Mouse (Mus musculus) forebrain, postnatal 0 days (tissue): ENCODE measurements at regions not wholly inside any gene's neighbourhood (a gene's known extent, or its start where the extent isn't known, plus 50 kb on each side); places are given as distances from the start of the nearest gene placed in this dataset.
A peak's percentile ranks its signal among the peaks of the same experiment; 100 is the strongest.

Source experiments
- ATAC-seq: fragments of 200-750 bp; cut with Nextera tagmentation; 2 replicates; pipeline ENCODE4 v1.8.0; 2017; ENCODE audit warnings: mild to moderate bottlenecking, moderate library complexity
- DNase-seq: peaks from one replicate; pipeline ENCODE4 v3.0.0-alpha.2; 2015
- H3K27ac ChIP-seq: fragments of 300-500 bp; sonication (generic); 2 replicates; pipeline ENCODE4 v1.5.1; 2014; ENCODE audit warnings: low read depth, mild to moderate bottlenecking, antibody characterized with exemption, low read length, moderate library complexity, mixed read lengths
- H3K27me3 ChIP-seq: fragments of 300-500 bp; sonication (generic); 2 replicates; pipeline ENCODE4 v1.6.1; 2014; ENCODE audit warnings: mild to moderate bottlenecking, low read length, mixed read lengths; ENCODE audit not compliant: insufficient read depth
- H3K36me3 ChIP-seq: fragments of 300-500 bp; sonication (generic); 2 replicates; pipeline ENCODE4 v1.6.1; 2014; ENCODE audit warnings: mild to moderate bottlenecking, moderate library complexity; ENCODE audit not compliant: insufficient read depth
- H3K4me1 ChIP-seq: fragments of 300-500 bp; sonication (generic); 2 replicates; pipeline ENCODE4 v1.6.1; 2014; ENCODE audit warnings: antibody characterized with exemption; ENCODE audit not compliant: insufficient read depth
- H3K4me2 ChIP-seq: fragments of 300-500 bp; sonication (generic); 2 replicates; pipeline ENCODE4 v1.6.1; 2014; ENCODE audit warnings: low read depth, mild to moderate bottlenecking, moderate library complexity
- H3K4me3 ChIP-seq: fragments of 300-500 bp; sonication (generic); 2 replicates; pipeline ENCODE4 v1.5.1; 2014; ENCODE audit warnings: low read depth, low read length, mixed read lengths
- H3K9ac ChIP-seq: fragments of 300-500 bp; sonication (generic); 2 replicates; pipeline ENCODE4 v1.6.1; 2014; ENCODE audit warnings: mild to moderate bottlenecking
- H3K9me3 ChIP-seq: fragments of 300-500 bp; sonication (generic); 2 replicates; pipeline ENCODE4 v1.6.1; 2016; ENCODE audit warnings: low read length
- CTCF ChIP-seq: sonication (generic); IDR thresholded peaks from 2 replicates; pipeline ENCODE4 v1.5.1; 2016; ENCODE audit warnings: antibody characterized with exemption, control low read depth, low read depth
- WGBS: fragments of 180-500 bp; shearing (Covaris S2); extraction: QIAGEN DNeasy Blood & Tissue Kit; methylation state at CpG from one replicate; pipeline ENCODE4 v1.1.7; 2014; 5-methylcytosine and 5-hydroxymethylcytosine counted together

GRCm38 (mm10) chr3:130860315-130860714 is 130.1 kb upstream of the Rpl34 start:
- H3K9ac ChIP-seq: no peak overlapping the region
- no peak for DNase-seq
- no peaks in the 10 kb centered on the region for H3K9me3 ChIP-seq
- no peaks in the 10 kb centered on the region for H3K4me1 ChIP-seq
- no peaks in the 10 kb centered on the region for H3K27me3 ChIP-seq
- 89% methylated on average over 5 of the region's 5 CpGs for WGBS
- H3K4me3 ChIP-seq: no peak overlapping the region
- TF ChIP-seq CTCF: no peak
- H3K27ac ChIP-seq: no peak overlapping the region
- H3K36me3 ChIP-seq: no peaks in the 10 kb centered on the region
- H3K4me2 ChIP-seq: no peak overlapping the region
- no peak for ATAC-seq

- no peak for TF ChIP-seq CTCF
- ATAC-seq: no peak
- no peaks in the 10 kb centered on the region for H3K36me3 ChIP-seq
- H3K4me3 ChIP-seq: no peak overlapping the region
- 92% methylated on average over 9 of the region's 9 CpGs for WGBS
- DNase-seq: no peak
- H3K4me2 ChIP-seq: no peak overlapping the region
- H3K4me1 ChIP-seq: no peaks in the 10 kb centered on the region
- H3K27me3 ChIP-seq: no peaks in the 10 kb centered on the region
- H3K9ac ChIP-seq: no peak overlapping the region
- no peak overlapping the region for H3K27ac ChIP-seq
- no peaks in the 10 kb centered on the region for H3K9me3 ChIP-seq
These were observed 123.7 kb upstream of the Rpl34 start for GRCm38 (mm10) chr3:130853866-130854265.

- no peak overlapping the region for H3K27ac ChIP-seq
- no peaks in the 10 kb centered on the region for H3K36me3 ChIP-seq
- TF ChIP-seq CTCF: no peak
- H3K4me3 ChIP-seq: no peak overlapping the region
- no peaks in the 10 kb centered on the region for H3K27me3 ChIP-seq
- WGBS: 65% methylated on average over 5 of the region's 5 CpGs
- no peaks in the 10 kb centered on the region for H3K4me1 ChIP-seq
- ATAC-seq (no peak), DNase-seq (no peak)
- H3K9me3 ChIP-seq: no peaks in the 10 kb centered on the region
- no peak overlapping the region for H3K9ac ChIP-seq
- no peak overlapping the region for H3K4me2 ChIP-seq
These were observed 120.6 kb upstream of the Rpl34 start for GRCm38 (mm10) chr3:130850766-130851308.

- H3K4me1 ChIP-seq: no peaks in the 10 kb centered on the region
- H3K36me3 ChIP-seq: no peaks in the 10 kb centered on the region
- H3K4me2 ChIP-seq: no peak overlapping the region
- no peak overlapping the region for H3K4me3 ChIP-seq
- no peaks in the 10 kb centered on the region for H3K9me3 ChIP-seq
- no peak for DNase-seq
- no peak overlapping the region for H3K9ac ChIP-seq
- no peak overlapping the region for H3K27ac ChIP-seq
- no peaks in the 10 kb centered on the region for H3K27me3 ChIP-seq
- TF ChIP-seq CTCF: no peak
- 69% methylated on average over 1 of the region's 1 CpGs for WGBS
- ATAC-seq: no peak
These were observed 111.6 kb upstream of the Rpl34 start for GRCm38 (mm10) chr3:130841755-130842154.

GRCm38 (mm10) chr3:130839924-130840440 is 109.8 kb upstream of the Rpl34 start:
- no peak overlapping the region for H3K9ac ChIP-seq
- H3K4me3 ChIP-seq: no peak overlapping the region
- no peak overlapping the region for H3K27ac ChIP-seq
- H3K27me3 ChIP-seq: no peaks in the 10 kb centered on the region
- H3K9me3 ChIP-seq: no peaks in the 10 kb centered on the region
- TF ChIP-seq CTCF: no peak
- 86% methylated on average over 9 of the region's 9 CpGs for WGBS
- ATAC-seq (no peak), DNase-seq (no peak)
- H3K4me1 ChIP-seq: no peaks in the 10 kb centered on the region
- H3K36me3 ChIP-seq: no peaks in the 10 kb centered on the region
- no peak overlapping the region for H3K4me2 ChIP-seq

- Histone ChIP-seq H3K36me3 (no peaks in the 10 kb centered on the region), H3K27me3 (no peaks in the 10 kb centered on the region), H3K9me3 (no peaks in the 10 kb centered on the region), H3K4me1 (no peaks in the 10 kb centered on the region), H3K4me3 (no peak overlapping the region; the same call in 1 of the 2 replicates), H3K4me2 (peak overlapping the region; percentile 28), H3K9ac (peak overlapping the region; percentile 18; the same call in 1 of the 2 replicates), H3K27ac (0 out of 2 replicates have a peak overlapping the region, but pooled peaks have one; percentile 1)
- 38% methylated on average over 19 of the region's 19 CpGs for WGBS
- peak; percentile 91 for ATAC-seq
- peak; percentile 77 for DNase-seq
- no peak for TF ChIP-seq CTCF
These were observed 108.6 kb upstream of the Rpl34 start for GRCm38 (mm10) chr3:130838626-130839422.

- 56% methylated on average over 5 of the region's 5 CpGs for WGBS
These were observed 103.5 kb upstream of the Rpl34 start for GRCm38 (mm10) chr3:130833722-130834121.

More at GRCm38 (mm10) chr3:130833722-130834121, 103.5 kb upstream of the Rpl34 start:
- H3K36me3 ChIP-seq: no peaks in the 10 kb centered on the region
- H3K27me3 ChIP-seq: no peaks in the 10 kb centered on the region
- no peak overlapping the region for H3K4me2 ChIP-seq
- no peak overlapping the region for H3K9ac ChIP-seq
- DNase-seq (no peak), ATAC-seq (no peak)
- no peaks in the 10 kb centered on the region for H3K9me3 ChIP-seq
- H3K4me3 ChIP-seq: no peak overlapping the region
- H3K4me1 ChIP-seq: no peaks in the 10 kb centered on the region
- TF ChIP-seq CTCF: no peak
- no peak overlapping the region for H3K27ac ChIP-seq
